Mouse (Mus musculus) CH12.LX (cell line): ENCODE measurements at regions not wholly inside any gene's neighbourhood (a gene's known extent, or its start where the extent isn't known, plus 50 kb on each side); places are given as distances from the start of the nearest gene placed in this dataset.

ENCODE experiments used
- DNase-seq: peaks from one replicate; pipeline ENCODE4 v3.0.0-alpha.2; 2013; ENCODE audit errors: extremely low read depth
- H3K27ac ChIP-seq: 2 replicates; pipeline ENCODE4 v1.5.1; 2012; ENCODE audit warnings: low read depth, mild to moderate bottlenecking, control low read depth, moderate library complexity; ENCODE audit not compliant: insufficient read depth
- H3K27me3 ChIP-seq: replicated peaks from 2 replicates; pipeline ENCODE3; 2012; ENCODE audit warnings: inconsistent platforms
- H3K36me3 ChIP-seq, 2 experiments: replicated peaks in 1 of 2; 2 replicates each; pipeline versions ENCODE3 to v1.6.1; 2012; ENCODE audit warnings: inconsistent platforms in 1 of 2, low read length in 1 of 2, mild to moderate bottlenecking in 1 of 2, mixed read lengths in 1 of 2, moderate library complexity in 1 of 2; ENCODE audit not compliant: control insufficient read depth in 1 of 2, insufficient read depth in 1 of 2
- H3K4me1 ChIP-seq, 2 experiments: 2 replicates each; pipeline ENCODE4 v1.6.1; 2012; ENCODE audit warnings: inconsistent platforms in 1 of 2, moderate library complexity in 1 of 2; ENCODE audit not compliant: insufficient read depth in 2 of 2, control insufficient read depth in 1 of 2
- H3K4me2 ChIP-seq: 2 replicates; pipeline ENCODE4 v1.6.1; 2012; ENCODE audit warnings: low read depth, mild to moderate bottlenecking, control low read depth; ENCODE audit not compliant: poor library complexity, insufficient read depth, severe bottlenecking
- H3K4me3 ChIP-seq, 3 experiments: fragments of 150-350 bp in 1 of 3; sonication (generic) in 1 of 3; replicated peaks in 1 of 3; 2 replicates each; pipeline versions ENCODE3 to v1.5.1; 2011 to 2012; ENCODE audit warnings: low read depth in 2 of 3, low read length in 2 of 3, mild to moderate bottlenecking in 2 of 3, moderate library complexity in 2 of 3, control low read depth in 1 of 3, improper control_type of control experiment in 1 of 3, inconsistent platforms in 1 of 3, mixed read lengths in 1 of 3; ENCODE audit not compliant: poor library complexity in 1 of 3
- H3K79me2 ChIP-seq: replicated peaks from 2 replicates; pipeline ENCODE4 v1.6.1; 2012; ENCODE audit warnings: mild to moderate bottlenecking, moderate library complexity; ENCODE audit not compliant: control insufficient read depth, poor library complexity, insufficient read depth, severe bottlenecking; ENCODE audit errors: extremely low read depth
- H3K9ac ChIP-seq: 2 replicates; pipeline ENCODE4 v1.6.1; 2012; ENCODE audit warnings: low read depth, mild to moderate bottlenecking, control low read depth, moderate library complexity; ENCODE audit not compliant: insufficient read depth
- H3K9me3 ChIP-seq: replicated peaks from 2 replicates; pipeline ENCODE3; 2012; ENCODE audit warnings: low read length, inconsistent platforms, mixed read lengths
- CHD1 ChIP-seq: IDR thresholded peaks from 2 replicates; pipeline ENCODE4 v1.6.1; 2012; ENCODE audit warnings: low read depth, low read length, improper control_type of control experiment, inconsistent platforms
- E2F4 ChIP-seq: IDR thresholded peaks from 2 replicates; pipeline ENCODE4 v1.6.1; 2011; ENCODE audit warnings: low read depth, low read length, improper control_type of control experiment; ENCODE audit not compliant: insufficient replicate concordance
- ELF1 ChIP-seq: IDR thresholded peaks from 2 replicates; pipeline ENCODE4 v1.6.1; 2014; ENCODE audit warnings: low read depth, mild to moderate bottlenecking, inconsistent platforms, low read length, improper control_type of control experiment
- EP300 ChIP-seq: IDR thresholded peaks from 2 replicates; pipeline ENCODE4 v1.6.1; 2011; ENCODE audit warnings: low read length, improper control_type of control experiment
- ETS1 ChIP-seq: conservative IDR thresholded peaks from 2 replicates; pipeline ENCODE4 v1.6.1; 2012; ENCODE audit warnings: low read depth, mild to moderate bottlenecking, inconsistent platforms, low read length, improper control_type of control experiment, moderate library complexity
- HCFC1 ChIP-seq: IDR thresholded peaks from 2 replicates; pipeline ENCODE4 v1.6.1; 2012; ENCODE audit warnings: low read depth, mild to moderate bottlenecking, inconsistent platforms, low read length, improper control_type of control experiment
- IRF4 ChIP-seq: IDR thresholded peaks from 2 replicates; pipeline ENCODE4 v1.6.1; 2014; ENCODE audit warnings: low read depth, mild to moderate bottlenecking, inconsistent platforms, low read length, improper control_type of control experiment
- JUND ChIP-seq: conservative IDR thresholded peaks from 2 replicates; pipeline ENCODE4 v1.6.1; 2011; ENCODE audit warnings: low read depth, low read length, improper control_type of control experiment
- KAT2A ChIP-seq: IDR thresholded peaks from 2 replicates; pipeline ENCODE4 v1.6.1; 2012; ENCODE audit warnings: low read length, improper control_type of control experiment, inconsistent platforms; ENCODE audit not compliant: insufficient replicate concordance
- MAFK ChIP-seq: IDR thresholded peaks from 2 replicates; pipeline ENCODE4 v1.6.1; 2011; ENCODE audit warnings: low read length, improper control_type of control experiment; ENCODE audit not compliant: insufficient replicate concordance
- MAZ ChIP-seq: IDR thresholded peaks from 2 replicates; pipeline ENCODE4 v1.6.1; 2012; ENCODE audit warnings: low read depth, mild to moderate bottlenecking, inconsistent platforms, low read length, improper control_type of control experiment, moderate library complexity
- MXI1 ChIP-seq: IDR thresholded peaks from 2 replicates; pipeline ENCODE4 v1.6.1; 2011; ENCODE audit warnings: mild to moderate bottlenecking, low read depth, low read length, improper control_type of control experiment
- MYC ChIP-seq: IDR thresholded peaks from 2 replicates; pipeline ENCODE4 v1.6.1; 2011; ENCODE audit warnings: low read depth, mild to moderate bottlenecking, improper control_type of control experiment, low read length
- NRF1 ChIP-seq: IDR thresholded peaks from 2 replicates; pipeline ENCODE4 v1.6.1; 2014; ENCODE audit warnings: low read depth, mild to moderate bottlenecking, inconsistent platforms, low read length, improper control_type of control experiment, moderate library complexity
- POLR2A ChIP-seq: IDR thresholded peaks from 2 replicates; pipeline ENCODE4 v1.6.1; 2011; ENCODE audit warnings: low read depth, mild to moderate bottlenecking, improper control_type of control experiment, low read length
- POLR2AphosphoS2 ChIP-seq: IDR thresholded peaks from 2 replicates; pipeline ENCODE4 v1.6.1; 2011; ENCODE audit warnings: low read depth, low read length, improper control_type of control experiment
- RAD21 ChIP-seq: IDR thresholded peaks from 2 replicates; pipeline ENCODE4 v1.6.1; 2011; ENCODE audit warnings: low read depth, mild to moderate bottlenecking, low read length, improper control_type of control experiment, moderate library complexity
- TBP ChIP-seq: conservative IDR thresholded peaks from 2 replicates; pipeline ENCODE4 v1.6.1; 2011; ENCODE audit warnings: low read depth, low read length, improper control_type of control experiment
- TCF12 ChIP-seq: IDR thresholded peaks from 2 replicates; pipeline ENCODE4 v1.6.1; 2014; ENCODE audit warnings: low read depth, mild to moderate bottlenecking, inconsistent platforms, low read length, improper control_type of control experiment
- UBTF ChIP-seq: IDR thresholded peaks from 2 replicates; pipeline ENCODE4 v1.6.1; 2012; ENCODE audit warnings: low read depth, mild to moderate bottlenecking, inconsistent platforms, low read length, improper control_type of control experiment, moderate library complexity
- USF1 ChIP-seq: IDR thresholded peaks from 2 replicates; pipeline ENCODE4 v1.6.1; 2014; ENCODE audit warnings: low read depth, mild to moderate bottlenecking, inconsistent platforms, low read length, improper control_type of control experiment
- ZKSCAN1 ChIP-seq: IDR thresholded peaks from 2 replicates; pipeline ENCODE4 v1.6.1; 2012; ENCODE audit warnings: low read depth, inconsistent platforms, low read length, improper control_type of control experiment, borderline replicate concordance
- ZMIZ1 ChIP-seq: IDR thresholded peaks from 2 replicates; pipeline ENCODE4 v1.6.1; 2012; ENCODE audit warnings: low read depth, mild to moderate bottlenecking, inconsistent platforms, low read length, improper control_type of control experiment
- ZNF384 ChIP-seq: IDR thresholded peaks from 2 replicates; pipeline ENCODE4 v1.6.1; 2012; ENCODE audit warnings: low read depth, low read length, improper control_type of control experiment, inconsistent platforms
- dilution Hi-C: fragments of 300-500 bp; cut with MboI; formaldehyde crosslinking; loops from 2 replicates; pipeline ENCODE4 v1.14.3; 2020; ENCODE audit warnings: low sequenced_read_pairs; ENCODE audit not compliant: extremely low pct_unique_long_range_greater_than_20kb, extremely low pct_ligation_motif_present
- in situ Hi-C: fragments of 300-500 bp; cut with MboI; formaldehyde crosslinking; loops from 3 replicates; pipeline ENCODE4 v1.14.3; 2019; ENCODE audit warnings: low sequenced_read_pairs, low pct_ligation_motif_present, low pct_unique_long_range_greater_than_20kb, mixed read lengths

- H3K4me2 ChIP-seq, result no peak overlapping the region
- H3K36me3 ChIP-seq, result no peaks in the 10 kb centered on the region
- dilution Hi-C loops, result no loop called here
- no peak for TF ChIP-seq ETS1
- no peak for TF ChIP-seq KAT2A
- no peak for TF ChIP-seq MAZ
- TF ChIP-seq ZKSCAN1, result no peak
- TF ChIP-seq JUND, result no peak
- no peak for TF ChIP-seq TBP
- no peak for TF ChIP-seq IRF4
- no peak for TF ChIP-seq ELF1
- TF ChIP-seq ZNF384, result no peak
- TF ChIP-seq RAD21, result no peak
- TF ChIP-seq MXI1, result no peak
- TF ChIP-seq UBTF, result no peak
- no peak for TF ChIP-seq MAFK
- TF ChIP-seq NRF1, result no peak
- TF ChIP-seq POLR2A, result no peak
- TF ChIP-seq POLR2AphosphoS2, result no peak
- TF ChIP-seq USF1, result no peak
- TF ChIP-seq MYC, result no peak
- DNase-seq, result no peak
- no peak overlapping the region for H3K9ac ChIP-seq
- no peaks in the 10 kb centered on the region for H3K79me2 ChIP-seq
- H3K27me3 ChIP-seq, result no peaks in the 10 kb centered on the region
- in situ Hi-C loops, result no loop called here
- H3K9me3 ChIP-seq, result peaks cover 50% of the 10 kb centered on the region
- H3K4me3 ChIP-seq, result no peak overlapping the region
- no peaks in the 10 kb centered on the region for H3K4me1 ChIP-seq
- H3K27ac ChIP-seq, result no peak overlapping the region
These were observed 616.7 kb downstream of the Efnb2 start for GRCm38 (mm10) chr8:8044296-8044695.

- no peak for DNase-seq
- Histone ChIP-seq H3K36me3 (no peaks in the 10 kb centered on the region), H3K27me3 (no peaks in the 10 kb centered on the region), H3K4me2 (no peak overlapping the region), H3K9ac (no peak overlapping the region), H3K79me2 (no peaks in the 10 kb centered on the region), H3K9me3 (peaks cover 50% of the 10 kb centered on the region), H3K4me1 (no peaks in the 10 kb centered on the region), H3K4me3 (no peak overlapping the region), H3K27ac (no peak overlapping the region)
- TF ChIP-seq EP300 (no peak), ETS1 (no peak), E2F4 (no peak), TCF12 (no peak), RAD21 (no peak), JUND (no peak), HCFC1 (no peak), CHD1 (no peak), TBP (no peak), ZMIZ1 (no peak), MXI1 (no peak), USF1 (no peak)
- dilution Hi-C loops (no loop called here), in situ Hi-C loops (no loop called here)
These were observed 623.1 kb downstream of the Efnb2 start for GRCm38 (mm10) chr8:8037929-8038328.
